Mouse (Mus musculus) heart, postnatal 0 days (tissue): ENCODE data around the gene Sh3d19.

Experiments used
- CTCF ChIP-seq: IDR thresholded peaks from 2 replicates; pipeline ENCODE4 v1.5.1; 2016; ENCODE audit warnings: antibody characterized with exemption, control low read depth, low read depth
- EP300 ChIP-seq: IDR thresholded peaks from 2 replicates; pipeline ENCODE4 v1.6.1; 2016; ENCODE audit warnings: antibody characterized with exemption, low read depth

DNA sequence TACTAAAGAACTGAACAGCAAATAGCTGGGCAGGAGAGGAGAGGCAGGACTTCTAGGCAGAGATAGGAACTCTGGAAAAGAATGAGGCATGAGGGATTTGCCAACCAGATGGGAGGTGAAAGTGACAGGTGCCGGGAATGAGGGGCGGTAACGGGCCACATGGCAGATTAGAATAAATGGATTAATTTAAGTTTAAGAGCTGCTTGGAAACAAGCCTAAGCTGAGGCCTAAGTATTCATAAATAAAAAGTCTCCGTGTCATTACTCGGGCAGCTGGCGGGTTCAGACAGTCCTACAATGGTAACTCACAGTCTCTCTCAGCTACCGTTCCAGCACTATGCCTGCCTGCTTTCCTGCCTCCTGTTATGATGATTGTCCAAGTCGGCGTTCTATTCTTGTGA, 15.6 kb upstream of the Sh3d19 start:
- TF ChIP-seq CTCF (no peak), EP300 (no peak)
